Mouse (Mus musculus): Measurements from ENCODE around the gene Lingo4. TPM values are rescaled to one million over a fixed set of nuclear protein-coding genes. Genes with fewer than 3 reads are reported as not detected.

The Lingo4 gene
- total RNA-seq (2021): under 1 TPM; 0.07 to 0.10 TPM

DNA sequence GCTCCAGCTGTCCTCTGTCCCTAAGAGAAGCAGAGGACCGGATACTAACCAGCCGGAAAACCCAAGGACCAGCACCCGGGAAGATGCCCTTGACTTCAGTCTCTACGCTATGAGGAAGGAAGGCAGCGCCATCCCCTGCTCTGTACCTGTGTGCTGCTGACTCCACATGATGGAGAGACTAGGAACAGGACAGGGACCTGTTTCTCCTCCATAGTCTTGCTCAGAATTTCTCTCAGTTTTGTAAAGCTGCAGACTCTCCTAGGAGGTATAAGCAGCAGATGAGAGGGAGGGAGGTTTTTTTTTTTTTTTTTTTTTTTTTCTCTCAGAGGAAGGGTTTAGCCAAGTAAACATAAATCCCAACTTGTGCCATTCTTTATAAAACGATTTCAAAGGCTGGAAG, at the start of gene Lingo4:
TSS of gene Lingo4 (plus strand) at position 301 of the 400 bp plus-strand sequence.
- intact Hi-C loops (cut with DNase I): no loop called here
- DNase-seq: no peak

DNA sequence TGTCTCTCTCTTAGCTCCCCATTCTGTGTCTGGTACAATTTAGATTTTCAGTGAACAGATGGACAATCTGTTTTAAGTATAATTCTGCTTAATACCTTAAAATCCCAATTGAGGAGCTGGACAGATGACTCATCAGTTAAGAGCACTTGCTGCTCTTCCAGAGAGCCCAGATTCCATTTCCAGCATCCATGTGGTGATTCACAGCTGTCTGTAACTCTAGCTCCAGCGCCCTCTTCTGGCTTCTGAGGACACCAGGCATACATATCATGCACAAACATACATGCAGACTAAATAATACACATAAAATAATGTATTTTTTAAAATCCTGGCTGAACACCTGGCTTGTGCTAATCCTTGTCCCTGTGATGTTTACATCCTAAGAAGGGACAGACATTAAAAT, 37.5 kb upstream of the Lingo4 start:
- intact Hi-C loops (cut with DNase I): no loop called here
- no peak for DNase-seq

DNA sequence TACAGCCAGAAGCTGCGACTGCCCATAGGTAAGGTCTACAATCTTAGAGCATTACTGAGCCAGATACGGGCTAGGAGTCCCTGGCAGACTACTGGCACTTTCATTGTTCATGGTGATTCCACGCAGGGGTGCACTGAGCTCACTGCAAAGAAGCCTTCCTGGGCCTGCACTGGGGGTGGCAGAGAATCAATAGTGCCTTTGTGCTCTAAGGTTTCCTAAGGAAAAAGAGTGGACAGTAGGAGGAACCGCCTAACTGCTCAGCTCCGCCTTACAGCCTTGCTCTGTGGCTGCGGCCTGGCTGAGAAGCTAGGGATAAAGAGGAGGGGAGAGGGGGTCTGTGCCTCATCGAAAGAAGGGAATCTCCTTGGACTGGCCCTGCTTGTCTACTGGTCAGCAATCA, 36.2 kb upstream of the Lingo4 start, which contains the start of gene C2cd4d:
TSS of gene C2cd4d (plus strand) at position 301 of the 400 bp plus-strand sequence.
- DNase-seq: no peak
- intact Hi-C loops (cut with DNase I): no loop called here

DNA sequence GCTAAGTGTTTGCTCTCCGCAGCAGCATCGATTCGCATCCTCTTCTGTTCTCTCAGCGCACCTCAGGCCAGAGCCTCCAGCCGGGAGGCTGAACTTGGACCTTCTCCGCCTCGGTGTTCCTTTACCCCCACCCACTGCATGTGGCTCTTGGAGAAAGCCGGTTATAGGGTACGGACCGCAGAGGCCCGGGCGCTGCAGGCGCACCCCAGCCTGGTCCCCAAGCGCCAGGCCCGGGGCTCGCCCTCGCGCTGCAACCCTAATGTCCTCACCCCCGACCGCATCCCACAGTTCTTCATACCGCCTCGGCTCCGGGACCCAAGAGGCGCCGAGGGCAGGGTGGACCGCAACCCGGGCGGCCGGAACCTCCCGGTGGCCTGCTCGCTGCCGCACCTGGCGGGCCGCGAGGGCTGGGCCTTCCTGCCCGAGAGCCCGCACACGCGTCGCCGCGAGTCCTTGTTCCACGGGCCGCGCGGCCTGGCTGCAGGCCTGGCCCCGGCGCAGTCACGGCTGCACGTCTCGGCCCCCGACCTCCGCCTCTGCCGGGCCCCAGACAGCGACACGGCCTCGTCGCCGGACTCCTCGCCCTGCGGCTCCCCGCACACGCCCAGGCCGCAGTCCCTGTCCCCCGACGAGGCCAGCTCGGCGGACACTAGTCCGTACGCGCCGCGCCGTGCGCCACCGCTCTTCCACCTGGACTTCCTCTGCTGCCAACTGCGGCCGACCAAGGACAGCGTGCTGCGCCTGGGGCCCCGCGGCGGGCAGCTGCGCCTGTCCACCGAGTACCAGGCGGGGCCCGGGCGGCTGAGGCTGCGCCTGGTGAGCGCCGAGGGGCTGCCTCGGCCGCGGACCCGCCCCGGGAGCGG, 34.8 kb upstream of the Lingo4 start:
- peak; percentile 50 to 59 for DNase-seq
- intact Hi-C loops (cut with DNase I): no loop called here

DNA sequence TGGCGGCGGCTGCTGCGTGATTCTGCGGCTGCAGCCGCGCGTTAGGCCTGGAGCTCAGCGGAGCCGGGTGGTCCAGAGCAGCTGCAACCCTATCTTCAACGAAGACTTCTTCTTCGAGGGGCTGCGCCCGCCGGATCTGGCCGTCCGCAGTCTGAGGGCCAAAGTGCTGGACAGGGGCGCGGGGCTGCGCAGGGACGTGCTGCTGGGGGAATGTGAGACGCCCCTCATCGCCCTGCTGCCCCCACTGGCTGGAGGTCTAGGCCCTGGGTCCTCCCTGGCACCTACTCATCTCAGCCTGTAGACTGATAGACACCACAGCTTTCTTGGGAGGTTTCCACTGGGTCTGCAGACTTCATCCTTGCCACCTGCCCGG, 34.2 kb upstream of the Lingo4 start:
- DNase-seq: peak in 1 of 2 experiments; percentile 13
- intact Hi-C loops (cut with DNase I): no loop called here

DNA sequence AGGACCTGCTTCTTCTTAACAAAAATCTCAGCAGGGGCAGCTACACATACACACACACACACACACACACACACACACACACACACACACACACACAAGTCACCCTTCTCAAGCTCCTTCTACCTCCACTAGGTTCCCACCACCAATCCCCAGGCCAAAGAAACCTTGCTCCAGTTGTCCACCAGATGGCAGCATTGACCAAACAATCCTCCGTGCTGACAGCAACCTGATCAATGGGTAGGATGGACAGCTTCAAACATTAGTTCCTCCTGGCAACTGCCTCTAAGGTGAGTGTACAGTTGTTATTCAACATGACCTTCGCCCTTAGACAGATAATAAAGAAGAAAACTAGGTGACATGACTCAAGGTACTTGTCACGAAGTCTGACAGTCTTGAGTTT, 31.6 kb upstream of the Lingo4 start:
- intact Hi-C loops (cut with DNase I): loop anchor here (1.0 to 2.0 kb wide), 2 partner anchors 136 to 236 kb away; no protein-coding TSS in a partner anchor
- DNase-seq: peak; percentile 79 to 88

DNA sequence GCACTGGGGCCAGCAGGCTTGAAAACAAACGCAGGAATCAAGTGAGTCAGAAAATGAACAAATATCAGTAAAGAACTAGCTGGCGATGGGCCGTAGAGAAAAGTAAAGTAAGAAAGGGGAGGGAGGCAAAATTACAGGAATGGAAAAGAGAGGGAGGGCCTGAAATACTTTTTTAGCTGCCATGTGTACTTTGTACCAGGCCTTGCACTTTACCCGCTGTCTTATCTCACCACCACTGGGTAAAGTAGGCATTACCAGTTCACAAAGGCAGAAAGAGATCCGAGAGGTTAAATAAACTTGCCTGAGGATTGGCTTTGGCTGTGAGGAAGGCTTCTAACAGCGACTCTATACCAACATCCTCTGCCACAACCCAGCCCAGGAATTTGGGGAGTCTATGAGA, 30.8 kb upstream of the Lingo4 start:
- no peak for DNase-seq
- intact Hi-C loops (cut with DNase I): loop anchor here (2.0 kb wide), 1 partner anchor 135 kb away; no protein-coding TSS in a partner anchor

DNA sequence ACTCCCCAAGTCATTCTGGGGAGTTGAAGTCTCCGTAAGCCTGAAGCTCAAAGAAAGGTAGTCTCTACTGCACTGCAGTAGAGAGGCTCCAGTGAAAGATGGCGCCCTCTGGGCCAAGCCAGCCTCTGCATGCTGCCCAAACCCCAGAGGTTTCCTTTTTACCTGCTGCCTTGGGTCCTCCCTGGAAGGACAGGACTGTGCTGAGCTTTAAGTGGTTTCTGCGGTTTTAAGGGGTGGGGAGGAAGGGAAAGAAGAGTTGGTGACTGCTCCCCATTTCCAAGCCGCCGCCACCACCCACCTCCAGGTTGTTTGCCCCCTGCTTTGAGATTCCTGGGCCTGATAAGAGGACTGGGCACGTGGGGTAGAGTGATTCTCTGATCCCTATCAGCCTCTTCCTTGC, 29.7 kb upstream of the Lingo4 start:
- intact Hi-C loops (cut with DNase I): no loop called here
- no peak for DNase-seq

DNA sequence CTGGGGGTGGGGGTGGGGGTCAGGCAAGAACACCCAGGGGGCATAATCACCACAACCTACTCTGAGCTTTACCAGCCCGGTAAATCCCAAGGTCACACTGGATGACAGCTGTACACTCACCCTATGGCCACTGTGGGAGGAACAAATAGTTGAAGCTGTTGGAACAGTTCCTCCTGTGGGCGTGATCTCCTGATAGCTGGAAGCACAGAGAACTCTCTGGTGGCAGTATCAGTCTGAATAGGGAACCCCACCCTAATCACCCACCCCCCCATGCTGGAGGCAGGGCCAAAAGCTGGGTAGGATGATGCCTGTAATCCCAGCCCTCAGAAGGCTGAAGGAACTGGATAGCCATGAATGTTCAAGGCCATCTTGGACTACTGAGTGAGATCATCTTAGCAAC, 28.6 kb upstream of the Lingo4 start:
- intact Hi-C loops (cut with DNase I): no loop called here
- DNase-seq: no peak

DNA sequence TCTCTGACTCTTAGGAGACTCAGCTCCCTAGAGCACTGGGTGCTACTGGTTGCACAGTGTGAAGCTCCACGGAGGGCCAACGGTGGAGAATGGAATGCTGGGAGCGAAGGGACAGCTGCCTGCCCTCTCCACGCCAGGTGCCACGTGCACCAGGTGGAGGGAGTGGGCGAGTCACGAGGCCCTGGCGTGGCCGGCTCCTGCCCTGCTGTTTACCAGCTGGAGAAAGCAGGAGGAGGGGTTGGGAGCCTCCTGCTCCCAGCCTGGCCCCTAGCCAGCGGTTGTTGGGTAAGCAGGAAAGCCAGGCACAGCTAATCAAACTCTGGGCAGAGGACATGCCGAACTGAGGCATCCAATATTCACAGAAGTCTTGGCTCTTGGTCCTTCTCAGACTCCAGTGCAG, 26.7 kb upstream of the Lingo4 start:
- DNase-seq: peak; percentile 87 to 88
- intact Hi-C loops (cut with DNase I): no loop called here

DNA sequence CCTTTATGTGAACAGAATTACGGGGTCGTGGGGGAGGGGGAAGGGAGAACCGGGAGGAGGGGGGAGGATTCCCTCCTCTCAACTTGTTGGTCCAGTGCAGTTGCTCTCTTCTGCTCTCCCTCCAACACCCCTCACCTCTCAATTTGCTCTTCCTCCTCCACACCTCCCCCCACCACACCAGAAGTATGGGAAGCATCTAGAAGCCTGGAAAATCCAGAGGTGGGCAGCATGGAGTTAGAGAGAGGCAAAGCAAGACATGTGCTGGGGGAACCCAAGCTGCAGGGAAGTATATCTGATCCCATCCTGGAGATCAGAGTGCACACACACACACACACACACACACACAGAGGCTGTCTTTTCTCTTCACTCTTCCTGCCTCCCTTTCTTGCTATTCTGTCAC, 26.3 kb upstream of the Lingo4 start:
- no peak for DNase-seq
- intact Hi-C loops (cut with DNase I): no loop called here

DNA sequence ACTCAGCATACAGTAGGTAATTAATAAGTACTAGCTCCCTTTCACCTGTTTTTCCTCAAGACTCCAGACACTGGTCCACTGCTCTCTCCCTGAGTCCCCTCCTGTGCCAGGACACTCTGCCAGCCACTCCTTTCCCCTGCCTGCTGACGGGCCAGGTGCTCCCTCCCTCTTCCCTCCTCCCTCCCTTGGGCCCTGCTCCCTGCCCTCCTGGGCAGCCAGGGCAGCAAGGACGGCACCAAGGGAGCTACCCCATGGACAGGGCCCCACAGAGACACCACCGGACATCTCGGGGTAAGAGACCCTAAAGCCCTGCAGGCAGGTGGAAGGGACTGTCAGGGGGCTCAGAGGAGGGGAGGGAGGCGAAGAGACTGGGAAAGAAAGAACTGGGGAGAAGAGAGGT, 25.7 kb upstream of the Lingo4 start, which contains the start of gene Rorc:
TSS of gene Rorc (plus strand) at position 154 of the 400 bp plus-strand sequence.
- peak; percentile 68 to 72 for DNase-seq
- intact Hi-C loops (cut with DNase I): no loop called here

DNA sequence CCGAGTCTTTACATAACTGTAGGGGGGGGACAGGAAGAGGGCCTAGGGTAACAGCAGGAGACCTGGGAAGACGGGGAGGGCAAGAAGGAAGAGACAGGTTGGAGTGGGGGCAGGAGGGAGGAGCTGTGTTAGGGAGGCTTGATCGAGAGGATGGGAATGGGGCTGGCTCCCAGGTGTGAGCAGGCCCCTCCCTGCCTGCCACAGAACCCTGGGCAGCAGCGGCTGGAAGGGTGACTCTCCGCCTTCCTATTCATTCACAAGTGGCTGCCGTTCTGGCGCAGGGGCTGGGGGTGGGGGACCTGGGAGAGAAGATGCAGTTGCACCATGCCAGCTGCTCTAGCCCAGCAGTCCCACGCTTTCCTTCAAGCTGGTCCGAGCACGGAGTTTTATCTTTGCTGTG, 25.2 kb upstream of the Lingo4 start:
- intact Hi-C loops (cut with DNase I): no loop called here
- no peak for DNase-seq

DNA sequence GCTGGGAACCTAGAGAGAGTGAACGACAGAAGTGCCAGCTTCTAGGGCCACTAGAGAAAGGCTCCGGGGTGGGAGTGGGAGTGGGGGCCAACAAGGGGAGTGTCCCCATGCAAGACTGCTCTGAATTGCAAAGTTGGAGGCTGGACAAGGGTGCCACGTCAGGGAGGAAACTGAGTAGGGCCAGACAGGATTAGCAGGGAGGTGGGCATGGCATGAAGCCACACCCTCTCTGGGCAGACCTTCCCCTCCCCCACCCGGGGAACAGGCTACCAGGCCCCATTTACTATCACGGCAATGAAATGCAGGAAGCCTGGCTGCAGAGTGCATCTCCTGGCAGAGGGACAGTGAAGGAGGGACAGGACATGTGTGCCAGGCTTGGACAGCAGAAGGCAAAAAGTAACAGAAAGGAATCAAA, 24.7 kb upstream of the Lingo4 start:
- peak; percentile 37 to 43 for DNase-seq
- intact Hi-C loops (cut with DNase I): loop anchor here (2.0 kb wide), 1 partner anchor 65 kb away; no protein-coding TSS in a partner anchor

DNA sequence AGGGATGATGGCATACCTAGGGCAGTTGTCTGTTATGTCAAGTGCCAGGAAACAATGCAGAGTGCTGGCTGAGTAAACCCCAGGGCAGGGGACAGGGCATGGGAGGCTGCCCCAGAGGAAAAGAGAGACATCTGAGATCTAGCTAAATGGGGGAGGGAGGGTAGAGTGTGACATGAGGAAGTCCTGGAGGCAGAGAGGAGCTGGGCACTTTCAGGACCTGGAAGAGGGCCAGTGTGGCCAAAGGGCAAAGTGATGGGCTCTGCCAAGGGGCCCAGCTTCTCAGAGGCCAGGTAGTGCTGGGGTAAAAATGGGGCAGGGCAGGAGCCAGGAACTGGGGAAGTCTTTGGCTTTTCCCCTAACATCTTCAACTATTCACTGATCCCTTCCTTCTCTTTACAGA, 23.7 kb upstream of the Lingo4 start:
- no peak for DNase-seq
- intact Hi-C loops (cut with DNase I): loop anchor here (2.0 kb wide), 1 partner anchor 64 kb away; no protein-coding TSS in a partner anchor

DNA sequence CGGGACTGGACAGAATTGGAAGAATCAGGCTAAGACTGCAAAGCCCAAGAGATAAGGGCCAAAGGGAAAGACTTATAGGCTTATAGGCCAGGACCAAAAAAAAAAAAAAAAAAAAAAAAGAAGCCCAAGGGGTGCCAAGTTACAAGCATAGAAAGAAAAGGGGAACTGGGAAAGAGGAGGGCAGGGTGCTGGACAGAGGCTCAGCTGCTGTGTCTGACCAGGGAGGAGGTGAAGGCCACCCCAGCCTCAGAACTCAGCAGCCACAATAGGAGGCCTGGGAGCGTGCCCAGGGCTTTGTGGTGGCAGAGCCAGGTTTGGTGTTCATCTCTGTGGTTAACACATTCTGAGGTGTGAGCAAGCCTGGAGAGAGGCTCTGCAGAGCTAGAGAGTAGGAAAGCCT, 23.2 kb upstream of the Lingo4 start:
- no peak for DNase-seq
- intact Hi-C loops (cut with DNase I): loop anchor here (2.0 kb wide), 1 partner anchor 64 kb away; no protein-coding TSS in a partner anchor

DNA sequence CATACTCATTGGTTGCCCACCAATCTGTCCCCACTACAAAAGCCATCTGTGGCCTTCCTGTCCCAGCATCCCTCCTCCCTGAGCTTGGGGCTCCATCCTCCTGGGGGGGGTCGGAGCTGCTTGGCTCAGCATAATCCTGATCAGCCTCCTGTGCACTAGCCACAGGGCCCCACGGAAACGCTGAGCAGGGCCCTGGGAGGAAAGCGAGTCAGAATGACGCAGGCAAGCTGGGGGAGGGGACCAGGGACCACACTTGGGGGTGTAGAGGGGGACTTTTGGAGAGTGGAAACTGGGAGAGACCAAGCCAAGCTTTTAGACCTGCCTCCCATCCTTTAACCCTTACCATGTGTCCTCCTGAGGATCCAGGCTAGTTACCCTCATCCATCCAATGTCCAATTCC, 22.5 kb upstream of the Lingo4 start:
- intact Hi-C loops (cut with DNase I): loop anchor here (2.0 kb wide), 1 partner anchor 63 kb away; no protein-coding TSS in a partner anchor

DNA sequence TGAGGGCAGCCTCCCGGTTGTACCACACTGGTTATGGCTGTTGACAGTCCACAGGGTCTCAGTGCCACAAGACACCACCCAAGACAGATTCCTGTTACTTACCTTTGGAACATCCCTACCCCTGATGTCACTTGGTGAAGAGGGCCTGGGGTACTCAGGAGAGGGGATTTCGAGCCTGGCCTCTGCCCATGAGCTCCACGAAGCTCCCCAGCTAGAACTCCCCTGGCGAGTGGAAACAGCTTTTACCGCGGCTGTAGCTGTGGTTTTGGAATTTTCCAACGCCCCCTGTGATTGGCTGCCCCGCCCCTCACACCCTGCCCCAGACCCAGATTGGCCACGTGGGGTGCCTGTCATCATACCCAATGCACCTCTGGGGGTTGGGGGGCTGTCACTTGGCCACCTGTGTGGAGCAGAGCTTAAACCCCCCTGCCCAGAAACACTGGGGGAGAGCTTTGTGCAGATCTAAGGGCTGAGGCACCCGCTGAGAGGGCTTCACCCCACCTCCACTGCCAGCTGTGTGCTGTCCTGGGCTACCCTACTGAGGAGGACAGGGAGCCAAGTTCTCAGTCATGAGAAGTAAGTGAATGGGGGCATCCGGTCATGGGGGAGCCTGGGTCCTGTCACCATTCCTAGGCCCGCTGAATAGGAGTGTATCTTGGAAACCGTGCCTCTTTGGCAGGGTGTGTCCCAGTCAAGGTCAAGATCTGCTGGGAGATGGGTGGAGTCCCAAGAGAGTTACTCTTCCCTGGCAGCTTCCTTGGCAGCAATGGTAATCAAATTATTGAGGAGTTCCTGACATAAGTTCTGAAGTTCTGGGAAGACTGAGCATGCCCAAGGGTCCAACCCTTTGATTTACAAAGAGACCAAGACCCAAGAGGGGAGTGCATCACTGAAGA, 21.0 kb upstream of the Lingo4 start:
- intact Hi-C loops (cut with DNase I): no loop called here
- DNase-seq: no peak

More for the DNA sequence above, 22.5 kb upstream of the Lingo4 start:
- no peak for DNase-seq

DNA sequence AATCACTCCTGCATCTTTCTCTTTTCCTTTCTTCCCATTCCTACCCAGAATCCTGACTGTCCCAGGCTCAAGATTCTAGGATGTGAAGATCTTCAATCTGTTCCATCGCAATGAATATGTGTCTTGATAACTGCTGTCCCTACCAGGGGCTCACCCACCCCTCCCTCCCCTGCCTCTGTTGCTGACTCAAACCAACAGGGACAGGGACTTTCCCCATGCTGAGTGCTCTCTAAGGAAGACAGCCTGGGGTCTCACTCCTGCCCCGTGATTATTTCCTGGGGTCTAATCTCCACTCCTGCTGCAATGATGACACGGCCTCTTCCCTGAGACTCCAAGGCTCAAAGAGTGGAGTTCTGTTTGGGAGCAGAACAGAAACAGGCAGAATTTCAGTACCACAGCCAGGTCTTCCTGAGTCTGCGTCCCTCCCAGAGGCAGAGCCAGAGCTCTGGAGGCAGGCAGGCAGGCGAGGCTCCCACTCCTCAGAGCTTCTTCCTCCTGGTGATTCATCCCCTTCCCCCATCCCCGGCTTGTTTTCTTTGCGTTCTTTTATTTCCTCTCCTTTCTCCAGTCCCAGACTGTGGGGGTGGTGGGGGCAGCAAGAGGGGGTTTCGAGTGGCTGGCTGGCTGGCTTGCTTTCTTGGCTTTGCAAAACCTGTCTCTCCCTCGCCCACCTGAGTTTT, 18.3 kb upstream of the Lingo4 start:
- no peak for DNase-seq
- intact Hi-C loops (cut with DNase I): no loop called here

DNA sequence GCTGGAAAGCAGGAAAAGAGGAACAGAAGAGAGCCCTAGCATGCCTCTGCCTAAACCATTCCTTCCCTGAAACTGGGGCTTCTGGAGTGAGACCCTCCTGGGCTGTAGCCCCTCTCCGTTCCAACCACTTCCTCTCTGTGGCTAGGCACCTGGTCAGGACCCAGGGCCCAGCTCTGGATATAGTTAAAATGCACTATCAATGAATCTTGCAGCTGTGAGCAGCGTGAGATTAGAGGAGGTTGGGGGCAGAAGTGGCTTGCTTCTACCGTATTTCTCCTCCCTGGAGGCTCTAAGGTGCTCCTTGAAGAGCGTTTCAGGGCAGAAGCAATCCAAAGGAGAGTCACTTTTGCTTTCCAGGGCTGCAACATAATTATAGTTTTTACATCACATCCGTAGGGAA, 16.0 kb upstream of the Lingo4 start:
- DNase-seq: no peak
- intact Hi-C loops (cut with DNase I): no loop called here

DNA sequence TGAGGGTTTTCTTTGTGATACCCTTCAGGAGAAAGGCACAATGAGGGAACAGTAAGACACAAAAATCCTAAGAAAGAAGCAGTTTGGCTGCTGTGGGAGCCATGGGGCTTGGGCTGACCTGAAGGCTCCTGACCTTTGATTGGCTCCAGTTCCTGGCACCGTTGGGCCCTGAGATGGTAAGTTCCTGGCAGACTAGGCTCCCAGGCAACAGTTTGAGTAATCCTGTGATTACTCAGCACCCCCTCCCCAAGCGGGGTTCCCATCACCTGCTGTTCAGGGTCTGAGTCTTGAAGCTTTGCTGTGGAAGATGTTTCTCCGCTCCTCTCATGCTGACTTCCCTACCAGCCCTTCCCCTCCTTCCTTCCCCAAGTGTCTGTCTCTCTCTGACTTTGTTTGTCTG, 14.8 kb upstream of the Lingo4 start:
- DNase-seq: no peak
- intact Hi-C loops (cut with DNase I): no loop called here

Measured in heart, postnatal 10 days (tissue).